Mouse (Mus musculus) hematopoietic stem cell, adult 5-6 weeks (primary cell): Measurements from ENCODE around the gene Gabarapl2. TPM values are rescaled to one million over a fixed set of nuclear protein-coding genes. Genes with fewer than 3 reads are reported as not detected.
A peak's percentile ranks its signal among the peaks of the same experiment; 100 is the strongest.
"Not testable (repeated sequence)": the region's sequence is repeated elsewhere in the genome, so short reads cannot be mapped to it uniquely, and the experiment has no call there.

Experiments used
- ATAC-seq, 2 experiments: fragments of 125-278 bp in 1 of 2; replicated peaks in 1 of 2; 2 replicates each; pipeline ENCODE4 v1.8.0; 2016 to 2017; ENCODE audit warnings: inconsistent platforms in 2 of 2, mild to moderate bottlenecking in 2 of 2, moderate number of reproducible peaks in 2 of 2, low read depth in 1 of 2, moderate TSS enrichment in 1 of 2; ENCODE audit not compliant: low FRiP score in 2 of 2, poor library complexity in 2 of 2, severe bottlenecking in 2 of 2, insufficient read depth in 1 of 2, low TSS enrichment in 1 of 2
- total RNA-seq: library from RNA; stranded (forward); fragments of 172-1452, 232-1000 nt; gene quantifications from 2 replicates; pipeline ENCODE4 v1.2.3, GENCODE M21; 2017

The Gabarapl2 gene
- total RNA-seq, 1 experiment from 2014 or later, result 63.8 TPM

DNA sequence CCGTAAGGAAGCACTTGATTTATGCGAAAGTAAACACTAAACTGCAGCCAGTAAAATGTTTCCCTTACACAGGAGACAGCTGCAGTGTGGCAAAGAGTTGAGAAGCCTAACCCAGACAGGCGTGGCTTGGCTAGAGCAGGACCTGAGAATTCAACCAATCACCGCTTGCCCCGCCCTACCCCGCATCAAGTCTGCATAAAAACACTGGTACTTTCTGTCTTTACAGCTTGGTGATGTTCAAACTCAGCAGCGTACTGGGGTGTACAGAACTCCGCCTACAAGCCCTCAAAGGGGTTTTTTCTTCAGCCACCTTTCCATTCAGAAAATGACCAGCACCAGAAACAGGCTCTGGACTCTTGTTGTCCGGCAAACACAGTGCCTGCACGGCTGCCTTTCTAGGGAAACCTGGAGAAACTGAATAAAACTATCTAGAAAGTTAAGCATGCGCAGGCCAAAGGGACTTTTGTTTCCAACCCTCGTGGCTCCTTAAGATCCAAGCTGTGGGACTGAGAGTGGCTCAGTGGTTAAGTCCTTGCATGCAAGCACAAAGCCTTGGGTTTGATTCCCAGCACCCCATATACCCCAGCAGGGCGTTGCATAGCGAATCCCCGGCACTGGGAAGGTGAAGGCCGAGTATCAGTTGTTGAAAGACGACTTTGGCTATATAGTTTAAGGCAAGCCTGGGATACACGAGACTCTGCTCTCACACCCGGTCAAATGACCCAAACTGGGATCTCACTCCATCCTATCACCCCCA is 7.7 kb upstream of the Gabarapl2 start:
- ATAC-seq, result peak; percentile 65 to 69

DNA sequence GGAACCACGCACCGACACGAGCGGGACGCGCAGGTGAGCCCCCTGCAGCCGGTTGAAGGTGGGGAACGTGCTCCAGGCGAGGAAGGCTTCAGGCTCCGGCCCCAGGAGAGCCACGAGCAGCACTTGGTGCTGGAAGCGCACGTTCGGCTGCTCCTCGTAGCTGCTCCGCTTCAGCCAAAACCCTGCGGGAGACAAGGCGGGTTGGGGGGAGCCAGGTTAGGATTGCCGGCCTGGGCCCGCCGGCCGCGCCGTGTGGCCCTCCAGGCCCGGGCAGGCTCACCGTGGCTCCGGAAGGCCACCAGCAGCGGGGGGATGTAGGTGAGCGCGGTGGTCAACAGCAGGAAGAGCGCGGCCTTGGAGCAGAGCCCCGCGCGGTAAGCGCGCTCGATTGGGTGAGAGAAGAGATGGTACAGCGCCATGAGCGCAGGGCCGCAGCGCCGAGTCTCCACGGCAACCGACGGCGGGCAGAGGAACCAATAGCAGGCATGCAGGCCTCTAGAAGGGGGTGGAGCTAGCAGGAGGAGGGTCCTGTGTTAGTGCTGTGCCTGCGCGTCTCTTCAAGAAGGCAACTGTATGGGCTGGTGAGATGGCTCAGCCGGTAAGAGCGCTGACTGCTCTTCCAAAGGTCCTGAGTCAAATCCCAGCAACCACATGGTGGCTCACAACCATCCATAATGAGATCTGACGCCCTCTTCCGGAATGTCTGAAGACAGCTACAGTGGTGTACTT is 7.0 kb upstream of the Gabarapl2 start, which contains the start of gene Tmem231:
Gene Tmem231, minus strand, starts transcription at position 534 of the 729 bp plus-strand sequence.
- peak; percentile 100 for ATAC-seq

DNA sequence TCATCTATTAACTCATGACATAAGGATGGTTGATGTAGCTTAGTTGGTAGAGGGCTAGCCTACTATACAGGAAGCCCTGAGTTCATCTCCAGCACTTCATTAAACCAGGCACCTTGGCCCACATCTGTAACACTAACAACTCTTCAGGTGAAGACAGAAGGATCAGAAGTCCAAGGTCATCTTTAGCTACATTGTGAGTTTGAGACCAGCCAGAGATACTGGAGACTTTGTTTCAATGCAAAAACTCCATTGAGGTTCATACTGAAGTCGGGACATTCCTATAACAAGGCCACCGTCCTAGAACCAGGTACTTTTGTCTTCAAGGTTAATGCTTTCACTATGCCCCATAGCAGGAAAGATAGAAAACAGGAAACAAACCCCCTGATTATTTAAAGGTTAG is 6.3 kb upstream of the Gabarapl2 start:
- no peak for ATAC-seq

DNA sequence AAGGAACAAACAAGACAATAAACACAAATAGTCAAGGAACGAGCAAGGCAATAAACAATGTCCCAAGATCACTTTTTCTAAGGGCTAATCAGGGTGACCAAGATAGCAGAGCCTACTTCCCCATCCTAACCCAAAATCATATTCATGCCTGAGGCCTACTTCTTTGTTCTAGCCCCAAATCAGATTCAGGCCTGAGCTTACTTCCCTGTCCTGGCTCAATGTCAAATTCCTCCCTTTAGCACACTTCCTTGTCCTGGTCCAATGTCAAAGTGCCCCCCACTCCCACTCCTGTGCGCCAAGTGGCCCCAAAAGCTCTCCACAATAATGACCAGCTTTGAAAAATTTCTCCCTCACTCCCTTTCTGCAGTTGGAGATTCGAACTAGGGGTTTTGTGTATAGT is 3.3 kb upstream of the Gabarapl2 start:
- no peak for ATAC-seq

- ATAC-seq, result not testable (repeated sequence)
These were observed 2.2 kb upstream of the Gabarapl2 start for GRCm38 (mm10) chr8:111938076-111938985.

GRCm38 (mm10) chr8:111939516-111940142 is 874 bp upstream of the Gabarapl2 start:
- ATAC-seq, result peak; percentile 74 to 78

DNA sequence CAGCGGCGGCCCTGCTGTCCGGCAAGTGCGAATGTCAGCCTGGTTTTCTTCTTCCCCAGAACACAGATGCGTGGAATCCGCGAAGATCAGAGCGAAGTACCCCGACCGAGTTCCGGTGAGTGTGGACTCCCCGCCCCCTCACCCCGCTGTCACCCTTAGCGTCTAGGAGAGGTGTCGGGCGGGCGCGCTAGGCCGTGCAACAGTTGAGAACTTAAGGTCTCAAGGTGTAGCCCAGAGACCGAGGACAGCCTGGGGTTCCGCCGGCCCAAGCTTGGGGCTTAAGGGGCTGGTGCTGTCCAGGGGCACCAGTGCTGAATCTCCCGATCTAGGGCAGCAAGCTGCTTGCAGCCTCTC is 575 bp downstream of the Gabarapl2 start:
- ATAC-seq, result peak; percentile 44 to 49

- no peak for ATAC-seq
These were observed 3.0 kb downstream of the Gabarapl2 start for GRCm38 (mm10) chr8:111943544-111943943.

DNA sequence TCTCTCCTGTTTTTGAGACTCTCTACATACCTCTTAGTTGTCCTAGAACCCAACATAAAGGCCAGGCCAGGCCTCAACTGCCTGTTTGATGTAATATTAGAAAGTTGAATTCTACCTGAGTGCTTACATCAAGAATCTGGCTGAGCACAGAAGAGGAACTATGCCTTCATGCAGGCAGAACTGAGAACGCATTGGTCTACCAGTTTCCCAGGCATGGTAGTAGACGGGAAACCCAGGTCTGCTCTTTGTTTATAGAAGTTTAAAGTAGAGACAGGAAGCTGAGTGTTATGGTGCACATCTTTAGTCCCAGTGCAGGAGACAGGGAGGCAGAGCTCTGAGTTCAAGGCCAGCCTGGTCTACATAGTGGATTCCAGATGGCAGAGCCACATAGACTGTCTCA is 6.6 kb downstream of the Gabarapl2 start:
- no peak for ATAC-seq

GRCm38 (mm10) chr8:111947954-111948353 is 7.5 kb downstream of the Gabarapl2 start:
- ATAC-seq, result no peak

DNA sequence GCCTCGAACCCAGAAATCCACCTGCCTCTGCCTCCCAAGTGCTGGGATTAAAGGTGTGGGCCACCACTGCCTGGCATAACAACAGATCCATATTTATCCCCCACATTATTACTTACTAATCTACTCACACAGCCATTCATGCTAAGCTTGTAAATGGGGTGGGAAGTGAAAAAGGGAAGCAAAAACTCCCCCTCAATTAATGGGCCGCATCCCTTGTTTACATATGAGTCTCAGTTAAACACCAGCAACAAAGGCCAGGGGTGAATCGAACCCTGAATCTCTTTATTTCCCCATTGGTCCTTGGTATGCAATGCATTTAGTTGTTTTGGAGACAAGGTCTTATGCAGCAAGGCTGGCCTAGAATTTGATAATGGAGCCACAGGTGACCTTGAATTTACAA is 10.3 kb downstream of the Gabarapl2 start:
- ATAC-seq, result no peak

GRCm38 (mm10) chr8:111951317-111951716 is 10.8 kb downstream of the Gabarapl2 start:
- no peak for ATAC-seq

GRCm38 (mm10) chr8:111951936-111952335 is 11.4 kb downstream of the Gabarapl2 start:
- no peak for ATAC-seq

GRCm38 (mm10) chr8:111954844-111955594 is 14.5 kb downstream of the Gabarapl2 start:
- no peak for ATAC-seq

DNA sequence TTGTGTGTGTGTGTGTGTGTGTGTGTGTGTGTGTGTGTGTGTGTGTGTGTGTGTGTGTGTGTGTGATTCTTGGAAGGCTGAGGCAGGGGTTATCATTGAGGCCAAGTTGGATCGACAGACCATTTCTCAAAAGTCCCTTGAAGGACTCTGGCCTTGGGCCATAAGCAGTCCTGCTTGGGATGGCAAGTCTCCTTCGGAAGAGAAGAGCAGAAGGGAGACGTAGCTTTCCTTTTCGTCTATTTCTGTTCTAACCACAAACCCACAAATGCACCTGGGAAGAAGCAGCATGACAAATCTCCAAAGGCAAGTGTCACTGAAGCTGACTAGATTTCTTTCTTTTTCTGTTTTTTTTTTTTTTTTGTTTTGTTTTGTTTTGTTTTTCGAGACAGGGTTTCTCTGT is 15.4 kb downstream of the Gabarapl2 start:
- no peak for ATAC-seq

DNA sequence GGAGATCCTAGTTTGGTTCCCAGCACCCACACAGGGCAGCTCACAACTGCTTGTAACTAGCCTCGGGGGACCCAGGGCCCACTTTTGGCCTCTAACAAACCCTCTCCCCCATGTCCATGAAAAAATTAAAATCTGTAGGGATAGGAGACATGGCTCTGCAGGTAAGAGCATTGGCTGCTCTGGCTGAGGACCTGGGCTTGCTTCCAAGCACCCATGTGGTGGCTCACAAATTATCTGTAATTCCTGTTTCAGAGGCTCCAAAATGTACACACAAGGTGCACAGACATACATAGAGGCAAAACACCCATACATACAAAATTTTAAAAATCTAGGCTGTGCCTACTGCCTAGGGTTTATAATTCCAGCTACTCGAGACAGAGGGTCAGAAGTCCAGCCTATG is 16.7 kb downstream of the Gabarapl2 start:
- ATAC-seq, result no peak
